Mouse (Mus musculus) gastrocnemius, postnatal 36 days (tissue): ENCODE results near the gene Tent5d. TPM values are rescaled to one million over a fixed set of nuclear protein-coding genes. Genes with fewer than 3 reads are reported as not detected.

Experiments
- DNase-seq, 2 experiments: peaks; one replicate each; pipeline ENCODE4 v3.0.0; 2022
- intact Hi-C: fragments of 180-260 bp; cut with DNase I; formaldehyde crosslinking; loops from one replicate; pipeline ENCODE4 v1.15.1; 2025
- long read RNA-seq, 2 experiments: library from polyadenylated mRNA; stranded (forward); transcript quantifications; one replicate each; pipeline ENCODE4 v2.0.0; 2021
- total RNA-seq, 2 experiments: library from RNA; stranded (reverse); gene quantifications; 2 replicates each; pipeline ENCODE4 v1.2.3; 2021

Gene Tent5d
- total RNA-seq = not detected
- long read RNA-seq, experiment 1, partial matches to known transcripts = 0 of 1 reads
- long read RNA-seq, experiment 1, other reads (novel, unspliced or antisense) = 1 of 1 reads
- long read RNA-seq, experiment 2 = 0 reads

GRCm38 (mm10) chrX:107792290-107792689 is at the start of gene Tent5d:
Gene Tent5d (plus strand): TSS chrX:107792590.
- DNase-seq = no peak
- intact Hi-C loops = no loop called here

GRCm38 (mm10) chrX:107767896-107768295 is 24.5 kb upstream of the Tent5d start:
- DNase-seq = no peak
- intact Hi-C loops = no loop called here

GRCm38 (mm10) chrX:107790136-107790535 is 2.3 kb upstream of the Tent5d start:
- no peak for DNase-seq
- intact Hi-C loops = no loop called here

- DNase-seq = no peak
Observed at GRCm38 (mm10) chrX:107790750-107791493, 1.5 kb upstream of the Tent5d start.

GRCm38 (mm10) chrX:107795785-107796184 is 3.4 kb downstream of the Tent5d start:
- DNase-seq = no peak
- intact Hi-C loops = no loop called here

More at GRCm38 (mm10) chrX:107790750-107791493, 1.5 kb upstream of the Tent5d start:
- intact Hi-C loops = no loop called here

GRCm38 (mm10) chrX:107796919-107797318 is 4.5 kb downstream of the Tent5d start:
- intact Hi-C loops = no loop called here
- no peak for DNase-seq

GRCm38 (mm10) chrX:107812120-107812519 is 19.7 kb downstream of the Tent5d start:
- intact Hi-C loops = no loop called here

GRCm38 (mm10) chrX:107815502-107816217 is 23.3 kb downstream of the Tent5d start:
- intact Hi-C loops = loop anchor here (2.0 kb wide), 1 partner anchor 721 kb away; no protein-coding TSS in a partner anchor
- DNase-seq = no peak

More at GRCm38 (mm10) chrX:107812120-107812519, 19.7 kb downstream of the Tent5d start:
- DNase-seq = no peak

GRCm38 (mm10) chrX:107816218-107816554 is 23.8 kb downstream of the Tent5d start, which contains the start of gene 2610002M06Rik:
Gene 2610002M06Rik (minus strand): TSS chrX:107816334.
- DNase-seq = peak; percentile 76 to 82
- intact Hi-C loops = loop anchor here (2.0 kb wide), 1 partner anchor 721 kb away; no protein-coding TSS in a partner anchor

- DNase-seq = no peak
- intact Hi-C loops = loop anchor here (2.0 kb wide), 1 partner anchor 720 kb away; no protein-coding TSS in a partner anchor
Observed at GRCm38 (mm10) chrX:107816726-107817125, 24.3 kb downstream of the Tent5d start.

GRCm38 (mm10) chrX:107858165-107858564 is 65.8 kb downstream of the Tent5d start:
- DNase-seq = no peak
- intact Hi-C loops = no loop called here

Other genes with a start within 250 kb of the Tent5d start
- gene Tbx22, start 124.6 kb upstream of the Tent5d start, total RNA-seq = not detected
- gene 2610002M06Rik, start 23.7 kb downstream of the Tent5d start, total RNA-seq = 1 to 10 TPM; 3.5 to 3.8 TPM
- gene Gm732, start 155.9 kb downstream of the Tent5d start, total RNA-seq = not detected